In the genomic region with DNA sequence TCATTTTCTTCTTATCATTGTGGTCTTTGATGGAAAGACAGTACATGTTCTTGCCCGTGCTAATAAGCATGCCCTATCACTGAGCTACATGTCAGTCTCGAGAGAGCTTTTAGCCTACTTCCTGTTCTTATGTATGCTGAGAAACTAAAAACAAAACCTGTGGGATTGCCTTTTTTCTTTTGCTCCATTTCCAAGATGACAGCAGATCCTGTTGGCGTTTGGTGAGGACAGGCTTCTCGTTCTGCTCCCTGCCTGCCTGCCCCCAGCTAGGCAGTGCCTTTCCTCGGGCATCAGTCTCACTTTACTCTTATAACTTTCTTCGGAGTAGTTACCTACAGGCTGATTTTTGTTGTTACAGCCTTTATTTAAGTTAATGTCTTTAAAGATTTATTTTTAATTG, we compare ENCODE assay signal across 19 mouse cellular contexts.
A peak's percentile ranks its signal among the peaks of the same experiment; 100 is the strongest.
DNase-seq lines count a peak whose midpoint lies in the region; TF ChIP-seq lines count a peak whose summit lies in the region.
"Had no signal": no experiment of that assay in that cellular context is flagged by ENCODE, and none has a peak within 500 bp of the region (broad histone marks: within the 10 kb centered on the region; RNA-seq: fewer than 3 reads in every experiment).

No protein-coding gene starts in this region.

- intact Hi-C loops in gastrocnemius, adult 2 months (cut with DNase I), result no loop called here
- intact Hi-C loops in left cerebral cortex, adult 2 months (cut with DNase I), result no loop called here

- no peak overlapping the region for H3K4me3 ChIP-seq in gastrocnemius, adult 2 months
- H3K4me3 ChIP-seq in left cerebral cortex, adult 2 months, result no peak overlapping the region
- H3K4me3 ChIP-seq: embryonic facial prominence, embryonic 12.5 days; forebrain, embryonic 12.5 days; hindbrain, embryonic 10.5 days had no signal

- no peak for TF ChIP-seq CTCF in gastrocnemius, adult 2 months (IDR thresholded peaks at IDR 0.05)
- no peak for TF ChIP-seq CTCF in left cerebral cortex, adult 2 months (IDR thresholded peaks at IDR 0.05)

- DNase-seq in gastrocnemius, adult 2 months, result peak; percentile 16
- no peak for DNase-seq in gastrocnemius, postnatal 25 days
- DNase-seq in left cerebral cortex, adult 2 months (ENCODE audit: extremely low spot score in 1 of 2, low spot score in 2 of 2), result no peak
- DNase-seq in left cerebral cortex, adult 9 months (ENCODE audit: low spot score in 2 of 2), result no peak
- peak; percentile 37 for DNase-seq in A20 (ENCODE audit: low read depth, low spot score)
- peak; percentile 53 for DNase-seq in brain, adult 2 months (ENCODE audit: low read depth, low spot score)
- no peak for DNase-seq in thymus, adult 18-20 months
- DNase-seq: adrenal gland, adult 8-10 months; adrenal gland, postnatal 36 days; cerebellum, adult 11 months; cerebellum, adult 8-10 months; cerebellum, postnatal 14 days; embryo, embryonic 11 days; gastrocnemius, postnatal 14 days; heart, postnatal 14 days had no signal

- H3K27ac ChIP-seq in gastrocnemius, adult 2 months, result peak overlapping the region; percentile 51
- H3K27ac ChIP-seq in left cerebral cortex, adult 2 months, result peak overlapping the region; percentile 51
- H3K27ac ChIP-seq: embryonic facial prominence, embryonic 12.5 days; forebrain, embryonic 12.5 days; hindbrain, embryonic 10.5 days; hindbrain, embryonic 14.5 days had no signal

Comparison
In these comparisons a context has a peak if more than half of its experiments do, and no peak if none do; other contexts are left out.
1. DNase-seq: peak in gastrocnemius, adult 2 months (single experiment), A20 (single experiment) and brain, adult 2 months (single experiment); none in gastrocnemius, postnatal 25 days (single experiment), left cerebral cortex, adult 2 months (0 of 2), left cerebral cortex, adult 9 months (0 of 2) and thymus, adult 18-20 months (0 of 2).